Mouse (Mus musculus) heart, adult 2 months (tissue): Measurements from ENCODE around the gene Trpm3. TPM values are rescaled to one million over a fixed set of nuclear protein-coding genes. Genes with fewer than 3 reads are reported as not detected.

Experiments
- DNase-seq, 2 experiments: peaks; one replicate each; pipeline ENCODE4 v3.0.0; 2021
- H3K27ac ChIP-seq: fragments of 200-600 bp; 2 replicates; pipeline ENCODE4 v1.8.1; 2022
- H3K27me3 ChIP-seq: fragments of 200-500 bp; 2 replicates; pipeline ENCODE4 v1.6.1; 2012; ENCODE audit warnings: mild to moderate bottlenecking, low read length, inconsistent platforms, mixed read lengths; ENCODE audit not compliant: control insufficient read depth, insufficient read depth
- H3K36me3 ChIP-seq: fragments of 200-500 bp; 2 replicates; pipeline ENCODE4 v1.6.1; 2012; ENCODE audit warnings: low read length, inconsistent platforms; ENCODE audit not compliant: control insufficient read depth, insufficient read depth
- H3K4me1 ChIP-seq: fragments of 200-500 bp; 2 replicates; pipeline ENCODE4 v1.6.1; 2011; ENCODE audit warnings: low read length; ENCODE audit not compliant: control insufficient read depth, insufficient read depth
- H3K4me3 ChIP-seq: fragments of 200-600 bp; 2 replicates; pipeline ENCODE4 v1.8.1; 2022
- H3K79me2 ChIP-seq: fragments of 200-500 bp; replicated peaks from 2 replicates; pipeline ENCODE4 v1.6.1; 2012; ENCODE audit warnings: mild to moderate bottlenecking, inconsistent platforms, low read length, moderate library complexity, mixed read lengths; ENCODE audit not compliant: control insufficient read depth, insufficient read depth
- H3K9ac ChIP-seq: fragments of 200-500 bp; 2 replicates; pipeline ENCODE4 v1.6.1; 2012; ENCODE audit warnings: low read depth, mild to moderate bottlenecking, control low read depth, inconsistent platforms, low read length, mixed read lengths
- CTCF ChIP-seq: fragments of 200-600 bp; IDR thresholded peaks from 2 replicates; pipeline ENCODE4 v1.8.1; 2022; ENCODE audit warnings: antibody characterized with exemption, mild to moderate bottlenecking, moderate library complexity
- EP300 ChIP-seq: fragments of 200-500 bp; IDR thresholded peaks from 2 replicates; pipeline ENCODE4 v1.6.1; 2011; ENCODE audit warnings: low read depth, low read length, control low read depth; ENCODE audit not compliant: insufficient read depth
- POLR2A ChIP-seq: fragments of 200-500 bp; IDR thresholded peaks from 2 replicates; pipeline ENCODE4 v1.6.1; 2011; ENCODE audit warnings: mild to moderate bottlenecking, low read depth, low read length, control low read depth; ENCODE audit not compliant: insufficient read depth
- WGBS: fragments of 180-500 bp; shearing (Covaris S2); methylation state at CpG from one replicate; pipeline ENCODE4 v1.1.7; 2018; 5-methylcytosine and 5-hydroxymethylcytosine counted together
- intact Hi-C: fragments of 180-260 bp; cut with DNase I; formaldehyde crosslinking; loops from one replicate; pipeline ENCODE4 v1.15.1; 2025
- polyA plus RNA-seq: library from polyadenylated mRNA; depleted of rRNA; stranded (reverse); fragments of >200 nt; gene quantifications from 2 replicates; pipeline ENCODE4 v1.2.3, GENCODE M21; 2012
- total RNA-seq, 2 experiments: library from RNA; stranded (reverse); gene quantifications; 2 replicates each; pipeline ENCODE4 v1.2.3; 2021

Trpm3 gene
- total and polyA plus RNA-seq, 3 experiments, result 0.51 to 1.1 (median 0.81) TPM

DNA sequence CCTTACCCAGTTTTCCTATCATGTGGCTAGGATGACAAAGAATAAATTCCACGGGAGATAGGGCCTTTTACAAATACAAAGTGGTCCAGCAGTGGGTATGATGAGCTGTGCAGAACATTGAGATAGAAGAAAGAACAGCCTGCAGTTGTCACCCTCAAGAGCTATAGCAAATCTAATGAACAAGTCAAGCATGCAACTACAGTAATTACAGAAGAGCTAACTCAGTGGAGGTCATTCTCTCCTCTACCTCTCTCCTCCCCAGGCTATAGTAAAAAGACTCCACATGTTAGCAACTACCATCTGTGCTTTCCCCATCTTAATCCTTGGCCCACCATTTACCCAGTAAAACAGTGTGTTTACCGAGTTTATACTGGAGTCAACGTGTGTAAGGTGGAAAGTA lies 629.4 kb downstream of the Trpm3 start:
- H3K79me2 ChIP-seq, result no peaks in the 10 kb centered on the region
- WGBS, result 71% methylated on average over 3 of the region's 3 CpGs
- no peak overlapping the region for H3K27ac ChIP-seq
- no peaks in the 10 kb centered on the region for H3K27me3 ChIP-seq
- intact Hi-C loops, result no loop called here
- no peak overlapping the region for H3K4me3 ChIP-seq
- no peak for TF ChIP-seq EP300
- TF ChIP-seq CTCF, result no peak
- TF ChIP-seq POLR2A, result no peak
- H3K36me3 ChIP-seq, result no peaks in the 10 kb centered on the region
- DNase-seq, result no peak
- no peak overlapping the region for H3K9ac ChIP-seq
- no peaks in the 10 kb centered on the region for H3K4me1 ChIP-seq

DNA sequence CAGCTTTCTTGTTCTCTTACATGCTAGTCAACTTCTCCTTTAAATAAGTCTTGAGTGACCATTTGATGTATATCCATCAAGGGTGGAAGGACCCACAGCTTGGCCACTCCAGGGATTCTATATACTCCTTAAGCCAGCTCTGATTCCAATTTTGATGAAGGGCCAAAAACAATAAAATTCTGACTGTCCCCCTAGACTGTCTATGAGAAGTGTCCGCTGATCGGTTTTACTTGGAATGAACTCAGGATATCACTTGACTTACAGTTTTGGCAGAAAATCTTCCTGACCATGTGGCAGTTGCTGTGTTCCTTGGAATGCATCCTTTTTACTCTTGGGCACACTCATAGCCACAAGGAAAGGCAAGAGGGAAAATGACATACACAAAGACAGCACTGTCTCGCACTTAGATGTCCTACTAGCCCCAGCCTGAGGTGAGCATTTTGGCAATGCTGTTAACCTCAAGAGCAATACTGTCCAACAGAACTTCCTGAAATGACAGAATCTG lies 636.4 kb downstream of the Trpm3 start:
- no peaks in the 10 kb centered on the region for H3K27me3 ChIP-seq
- WGBS, result 65% methylated on average over 3 of the region's 3 CpGs
- H3K9ac ChIP-seq, result no peak overlapping the region
- no peaks in the 10 kb centered on the region for H3K79me2 ChIP-seq
- no peak overlapping the region for H3K27ac ChIP-seq
- no peaks in the 10 kb centered on the region for H3K4me1 ChIP-seq
- no peaks in the 10 kb centered on the region for H3K36me3 ChIP-seq
- no peak for TF ChIP-seq POLR2A
- TF ChIP-seq CTCF, result no peak
- TF ChIP-seq EP300, result no peak
- H3K4me3 ChIP-seq, result no peak overlapping the region
- no peak for DNase-seq
- intact Hi-C loops, result no loop called here

GRCm38 (mm10) chr19:22780192-22780843 lies 641.5 kb downstream of the Trpm3 start:
- TF ChIP-seq POLR2A, result no peak
- no peak for TF ChIP-seq CTCF
- TF ChIP-seq EP300, result no peak
- 77% methylated on average over 7 of the region's 7 CpGs for WGBS
- no peak for DNase-seq

GRCm38 (mm10) chr19:22781579-22781978 lies 642.7 kb downstream of the Trpm3 start:
- Histone ChIP-seq H3K27me3 (no peaks in the 10 kb centered on the region), H3K27ac (no peak overlapping the region), H3K9ac (no peak overlapping the region), H3K4me1 (no peaks in the 10 kb centered on the region), H3K36me3 (no peaks in the 10 kb centered on the region), H3K79me2 (no peaks in the 10 kb centered on the region), H3K4me3 (no peak overlapping the region)
- no peak for DNase-seq
- TF ChIP-seq EP300, result no peak
- no peak for TF ChIP-seq CTCF
- no peak for TF ChIP-seq POLR2A
- intact Hi-C loops, result no loop called here

More at GRCm38 (mm10) chr19:22780192-22780843, 641.5 kb downstream of the Trpm3 start:
- Histone ChIP-seq H3K36me3 (no peaks in the 10 kb centered on the region), H3K9ac (no peak overlapping the region), H3K79me2 (no peaks in the 10 kb centered on the region), H3K27ac (no peak overlapping the region), H3K27me3 (no peaks in the 10 kb centered on the region), H3K4me3 (no peak overlapping the region), H3K4me1 (no peaks in the 10 kb centered on the region)
- intact Hi-C loops, result no loop called here

- Histone ChIP-seq H3K27ac (no peak overlapping the region), H3K4me3 (no peak overlapping the region), H3K36me3 (no peaks in the 10 kb centered on the region), H3K4me1 (no peaks in the 10 kb centered on the region), H3K79me2 (no peaks in the 10 kb centered on the region), H3K27me3 (no peaks in the 10 kb centered on the region), H3K9ac (no peak overlapping the region)
- 63% methylated on average over 2 of the region's 2 CpGs for WGBS
- DNase-seq, result no peak
- intact Hi-C loops, result no loop called here
- no peak for TF ChIP-seq POLR2A
- no peak for TF ChIP-seq CTCF
- no peak for TF ChIP-seq EP300
Measured at GRCm38 (mm10) chr19:22783745-22784144, 644.9 kb downstream of the Trpm3 start.

DNA sequence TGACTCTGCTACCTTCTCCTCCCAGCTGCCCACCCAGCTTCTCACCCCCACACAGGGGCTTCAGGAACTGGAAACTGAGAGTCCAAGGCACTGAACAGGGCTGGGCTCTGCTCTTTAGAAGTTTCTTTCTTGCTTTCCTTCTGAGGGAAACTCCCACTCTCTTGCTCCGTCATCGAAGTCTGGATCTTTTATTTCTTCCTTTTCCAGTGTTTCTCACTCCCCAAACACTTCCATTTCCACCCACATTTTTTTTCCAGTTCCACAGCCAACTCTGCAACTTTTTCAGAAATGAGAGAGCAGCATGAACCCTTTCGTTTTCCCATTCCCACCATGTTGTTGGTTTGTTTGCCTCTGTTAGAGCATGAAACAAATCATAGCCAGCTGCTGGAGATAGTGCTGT lies 650.9 kb downstream of the Trpm3 start:
- no peaks in the 10 kb centered on the region for H3K4me1 ChIP-seq
- TF ChIP-seq EP300 (no peak), CTCF (no peak), POLR2A (no peak)
- 48% methylated on average over 3 of the region's 3 CpGs for WGBS
- H3K27me3 ChIP-seq, result no peaks in the 10 kb centered on the region
- no peak overlapping the region for H3K27ac ChIP-seq
- H3K9ac ChIP-seq, result no peak overlapping the region
- no peaks in the 10 kb centered on the region for H3K79me2 ChIP-seq
- H3K4me3 ChIP-seq, result no peak overlapping the region
- no peaks in the 10 kb centered on the region for H3K36me3 ChIP-seq
- DNase-seq, result no peak
- intact Hi-C loops, result no loop called here
